Mouse (Mus musculus): ENCODE measurements around the gene C1qtnf1. TPM values are rescaled to one million over a fixed set of nuclear protein-coding genes. Genes with fewer than 3 reads are reported as not detected.

The C1qtnf1 gene
- polyA plus RNA-seq, 1 experiment, result 3.4 TPM

DNA sequence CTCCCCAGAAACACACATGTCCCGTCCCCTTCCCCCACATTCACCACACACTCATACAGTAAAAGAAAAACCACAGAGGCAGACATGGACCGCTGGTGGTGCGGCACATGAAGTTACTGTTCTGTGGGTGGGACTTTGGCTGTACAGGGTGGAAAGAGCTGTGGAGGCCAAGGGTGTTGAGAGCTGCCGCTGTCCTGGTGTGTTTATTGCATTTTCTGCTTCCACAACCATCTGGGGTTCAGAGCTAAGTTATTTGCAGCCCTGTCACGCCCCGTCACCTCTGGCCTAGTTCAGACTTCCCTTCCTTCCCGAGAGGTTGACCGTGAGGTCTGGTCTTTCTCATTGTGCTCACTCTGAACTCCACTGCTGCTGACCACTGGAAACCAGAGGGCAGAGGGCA lies 31.0 kb downstream of the C1qtnf1 start:
- Histone ChIP-seq H3K4me1 (ENCODE audit: control insufficient read depth, insufficient read depth, low read length) (0 out of 2 replicates have a peak, but pooled peaks cover 2% of the 10 kb centered on the region), H3K27ac (ENCODE audit: insufficient read depth, low read length) (peak overlapping the region; percentile 55; the same call in 1 of the 2 replicates), H3K4me3 (ENCODE audit: insufficient read depth, low read length) (no peak overlapping the region)
- TF ChIP-seq CTCF (IDR thresholded peaks at IDR 0.05; ENCODE audit: extremely low read depth, insufficient read depth, low read length), result no peak
- TF ChIP-seq POLR2A (IDR thresholded peaks at IDR 0.05; ENCODE audit: extremely low read depth, insufficient read depth, low read length), result no peak

GRCm38 (mm10) chr11:118459536-118459935 lies 31.5 kb downstream of the C1qtnf1 start:
- H3K4me3 ChIP-seq (ENCODE audit: insufficient read depth, low read length), result no peak overlapping the region
- TF ChIP-seq CTCF (IDR thresholded peaks at IDR 0.05; ENCODE audit: extremely low read depth, insufficient read depth, low read length) (no peak), POLR2A (IDR thresholded peaks at IDR 0.05; ENCODE audit: extremely low read depth, insufficient read depth, low read length) (no peak)
- H3K27ac ChIP-seq (ENCODE audit: insufficient read depth, low read length), result no peak overlapping the region
- H3K4me1 ChIP-seq (ENCODE audit: control insufficient read depth, insufficient read depth, low read length), result 0 out of 2 replicates have a peak, but pooled peaks cover 2% of the 10 kb centered on the region

GRCm38 (mm10) chr11:118460280-118460679 lies 32.3 kb downstream of the C1qtnf1 start:
- TF ChIP-seq POLR2A (IDR thresholded peaks at IDR 0.05; ENCODE audit: extremely low read depth, insufficient read depth, low read length), result no peak
- TF ChIP-seq CTCF (IDR thresholded peaks at IDR 0.05; ENCODE audit: extremely low read depth, insufficient read depth, low read length), result peak; percentile 43
- Histone ChIP-seq H3K27ac (ENCODE audit: insufficient read depth, low read length) (no peak overlapping the region), H3K4me1 (ENCODE audit: control insufficient read depth, insufficient read depth, low read length) (0 out of 2 replicates have a peak, but pooled peaks cover 2% of the 10 kb centered on the region), H3K4me3 (ENCODE audit: insufficient read depth, low read length) (no peak overlapping the region)

- no peak overlapping the region for H3K4me3 ChIP-seq (ENCODE audit: insufficient read depth, low read length)
- no peak overlapping the region for H3K27ac ChIP-seq (ENCODE audit: insufficient read depth, low read length)
- no peaks in the 10 kb centered on the region for H3K4me1 ChIP-seq (ENCODE audit: control insufficient read depth, insufficient read depth, low read length)
- TF ChIP-seq CTCF (IDR thresholded peaks at IDR 0.05; ENCODE audit: extremely low read depth, insufficient read depth, low read length), result no peak
- TF ChIP-seq POLR2A (IDR thresholded peaks at IDR 0.05; ENCODE audit: extremely low read depth, insufficient read depth, low read length), result no peak
These were observed 39.5 kb downstream of the C1qtnf1 start for GRCm38 (mm10) chr11:118467441-118468035.

GRCm38 (mm10) chr11:118469509-118470160 lies 41.6 kb downstream of the C1qtnf1 start:
- no peak for TF ChIP-seq CTCF (IDR thresholded peaks at IDR 0.05; ENCODE audit: extremely low read depth, insufficient read depth, low read length)
- no peak for TF ChIP-seq POLR2A (IDR thresholded peaks at IDR 0.05; ENCODE audit: extremely low read depth, insufficient read depth, low read length)
- Histone ChIP-seq H3K4me3 (ENCODE audit: insufficient read depth, low read length) (no peak overlapping the region), H3K27ac (ENCODE audit: insufficient read depth, low read length) (no peak overlapping the region), H3K4me1 (ENCODE audit: control insufficient read depth, insufficient read depth, low read length) (no peaks in the 10 kb centered on the region)

DNA sequence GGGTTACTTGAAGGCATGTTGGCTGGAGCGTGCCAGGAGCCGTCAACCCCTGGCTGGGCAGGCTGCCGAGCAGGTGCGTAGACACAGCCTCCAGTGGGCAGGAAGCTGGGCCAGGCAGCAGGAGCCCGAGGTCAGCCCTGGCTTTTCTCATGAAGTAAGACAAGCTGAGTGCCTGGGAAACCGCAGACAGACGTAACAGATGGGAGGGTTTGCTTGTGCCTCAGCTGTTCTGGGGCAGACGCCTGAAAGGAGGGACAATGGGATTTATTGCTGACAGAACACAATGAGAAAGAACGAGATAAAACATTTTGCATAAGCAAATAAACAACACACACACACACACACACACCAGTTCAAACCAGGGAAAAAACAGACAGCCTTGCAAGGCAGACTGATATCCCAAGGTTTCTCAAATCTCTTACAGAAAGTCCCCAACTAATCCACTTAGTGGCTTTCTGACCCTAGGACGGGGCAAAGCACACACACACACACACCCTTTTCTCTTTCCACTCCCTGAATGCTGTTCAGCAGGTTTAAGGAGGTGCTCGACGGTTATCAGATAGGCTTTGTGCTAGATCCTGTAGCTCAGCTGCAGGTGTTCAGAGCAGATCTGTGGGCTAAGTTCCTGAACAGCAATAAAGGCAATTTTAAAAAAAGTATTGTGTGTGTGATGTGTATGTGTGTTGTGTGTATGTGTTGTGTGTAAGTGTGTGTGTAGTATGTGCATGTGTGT lies 42.4 kb downstream of the C1qtnf1 start:
- TF ChIP-seq POLR2A (IDR thresholded peaks at IDR 0.05; ENCODE audit: extremely low read depth, insufficient read depth, low read length), result no peak
- TF ChIP-seq CTCF (IDR thresholded peaks at IDR 0.05; ENCODE audit: extremely low read depth, insufficient read depth, low read length), result no peak
- H3K4me3 ChIP-seq (ENCODE audit: insufficient read depth, low read length), result no peak overlapping the region
- H3K27ac ChIP-seq (ENCODE audit: insufficient read depth, low read length), result no peak overlapping the region
- no peaks in the 10 kb centered on the region for H3K4me1 ChIP-seq (ENCODE audit: control insufficient read depth, insufficient read depth, low read length)

DNA sequence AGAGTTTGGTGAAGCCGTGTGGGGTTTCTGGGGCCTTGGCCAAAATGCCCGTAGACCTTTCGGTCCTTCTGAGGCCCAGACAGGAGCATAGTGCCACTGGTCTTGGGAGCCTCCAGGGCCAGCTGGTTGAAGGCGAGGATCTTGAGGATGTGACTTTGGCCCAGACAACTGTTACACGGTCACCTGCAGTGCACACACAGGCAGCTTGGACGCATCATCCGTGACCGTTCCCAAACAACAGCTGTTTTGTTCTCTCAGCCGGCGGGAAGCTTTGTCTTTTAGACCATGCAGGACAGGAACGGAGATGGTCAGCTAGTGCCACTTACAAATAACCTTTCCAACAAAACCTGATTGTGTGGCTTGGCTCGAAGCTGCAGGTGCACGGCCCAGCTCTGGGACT lies 43.7 kb downstream of the C1qtnf1 start:
- no peaks in the 10 kb centered on the region for H3K4me1 ChIP-seq (ENCODE audit: control insufficient read depth, insufficient read depth, low read length)
- TF ChIP-seq POLR2A (IDR thresholded peaks at IDR 0.05; ENCODE audit: extremely low read depth, insufficient read depth, low read length) (no peak), CTCF (IDR thresholded peaks at IDR 0.05; ENCODE audit: extremely low read depth, insufficient read depth, low read length) (no peak)
- no peak overlapping the region for H3K4me3 ChIP-seq (ENCODE audit: insufficient read depth, low read length)
- H3K27ac ChIP-seq (ENCODE audit: insufficient read depth, low read length), result no peak overlapping the region

- Histone ChIP-seq H3K4me1 (ENCODE audit: control insufficient read depth, insufficient read depth, low read length) (no peaks in the 10 kb centered on the region; the same call in 1 of the 2 replicates), H3K4me3 (ENCODE audit: insufficient read depth, low read length) (no peak overlapping the region), H3K27ac (ENCODE audit: insufficient read depth, low read length) (no peak overlapping the region)
- TF ChIP-seq POLR2A (IDR thresholded peaks at IDR 0.05; ENCODE audit: extremely low read depth, insufficient read depth, low read length), result no peak
- TF ChIP-seq CTCF (IDR thresholded peaks at IDR 0.05; ENCODE audit: extremely low read depth, insufficient read depth, low read length), result no peak
These were observed 45.2 kb downstream of the C1qtnf1 start for GRCm38 (mm10) chr11:118473161-118473560.

- no peaks in the 10 kb centered on the region; the same call in 1 of the 2 replicates for H3K4me1 ChIP-seq (ENCODE audit: control insufficient read depth, insufficient read depth, low read length)
- TF ChIP-seq POLR2A (IDR thresholded peaks at IDR 0.05; ENCODE audit: extremely low read depth, insufficient read depth, low read length) (no peak), CTCF (IDR thresholded peaks at IDR 0.05; ENCODE audit: extremely low read depth, insufficient read depth, low read length) (no peak)
- H3K27ac ChIP-seq (ENCODE audit: insufficient read depth, low read length), result no peak overlapping the region
These were observed 46.0 kb downstream of the C1qtnf1 start for GRCm38 (mm10) chr11:118473842-118474500.

More at GRCm38 (mm10) chr11:118473842-118474500, 46.0 kb downstream of the C1qtnf1 start:
- no peak overlapping the region for H3K4me3 ChIP-seq (ENCODE audit: insufficient read depth, low read length)
